Mouse (Mus musculus) heart, adult 2 months (tissue): Measurements from ENCODE around the gene Dnase2b.

ENCODE experiments used
- CTCF ChIP-seq: fragments of 200-600 bp; IDR thresholded peaks from 2 replicates; pipeline ENCODE4 v1.8.1; 2022; ENCODE audit warnings: antibody characterized with exemption, mild to moderate bottlenecking, moderate library complexity
- EP300 ChIP-seq: fragments of 200-500 bp; IDR thresholded peaks from 2 replicates; pipeline ENCODE4 v1.6.1; 2011; ENCODE audit warnings: low read depth, low read length, control low read depth; ENCODE audit not compliant: insufficient read depth
- POLR2A ChIP-seq: fragments of 200-500 bp; IDR thresholded peaks from 2 replicates; pipeline ENCODE4 v1.6.1; 2011; ENCODE audit warnings: mild to moderate bottlenecking, low read depth, low read length, control low read depth; ENCODE audit not compliant: insufficient read depth

DNA sequence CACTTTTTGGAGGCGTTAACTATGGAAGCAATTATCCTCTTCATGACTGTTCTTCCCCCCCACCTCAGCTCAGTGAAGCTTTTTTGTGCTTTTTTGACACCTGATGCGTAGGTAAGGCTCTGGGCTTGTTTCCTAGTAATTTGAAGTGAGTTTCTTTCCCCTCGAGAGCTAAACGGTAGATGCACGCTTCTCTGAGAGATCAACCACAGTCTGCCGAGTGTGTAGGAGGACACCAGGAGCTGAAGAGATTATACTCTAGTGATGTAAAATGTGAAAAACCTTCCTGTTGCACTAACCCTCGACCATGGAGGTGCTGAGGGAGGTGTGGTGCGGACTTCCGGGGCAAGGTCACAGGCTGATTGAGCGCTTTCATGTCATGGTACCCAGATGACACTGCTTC is 4.7 kb upstream of the Dnase2b start:
- TF ChIP-seq CTCF (no peak), POLR2A (no peak), EP300 (no peak)
